Mouse (Mus musculus) neural tube, embryonic 10.5 days (tissue): ENCODE measurements around the gene Nfib.

ENCODE experiments used
- DNase-seq: peaks from one replicate; pipeline ENCODE4 v3.0.0-alpha.2; 2017; ENCODE audit warnings: low spot score; ENCODE audit errors: extremely low spot score

Nfib gene

GRCm38 (mm10) chr4:82516211-82516795, 189.2 kb downstream of the Nfib start:
- peak; percentile 6 for DNase-seq

- no peak for DNase-seq
Observed at GRCm38 (mm10) chr4:82514921-82515320, 190.6 kb downstream of the Nfib start.

DNA sequence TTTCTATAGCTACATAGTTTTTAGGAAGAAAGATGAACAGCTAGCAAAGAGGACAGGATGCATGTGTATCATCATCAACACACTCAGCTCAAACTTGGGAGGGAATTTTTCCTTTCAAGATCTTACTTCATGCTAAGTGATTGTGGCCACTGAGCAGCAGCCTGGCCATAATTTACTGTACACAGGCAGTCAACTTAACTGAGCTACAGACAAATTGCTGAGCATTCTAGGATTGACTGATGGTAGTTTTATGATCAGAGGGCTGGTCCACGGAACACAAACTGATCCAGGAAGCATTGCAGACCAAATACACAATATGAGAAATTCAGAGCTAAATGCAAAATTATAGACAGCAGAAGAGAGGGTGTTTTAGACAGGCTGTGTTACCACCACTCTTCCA, 191.2 kb downstream of the Nfib start:
- no peak for DNase-seq

GRCm38 (mm10) chr4:82513426-82513750, 192.2 kb downstream of the Nfib start:
- DNase-seq = no peak

GRCm38 (mm10) chr4:82512743-82513425, 192.7 kb downstream of the Nfib start:
- DNase-seq = peak; percentile 94

GRCm38 (mm10) chr4:82512335-82512734, 193.2 kb downstream of the Nfib start:
- peak; percentile 49 for DNase-seq

DNA sequence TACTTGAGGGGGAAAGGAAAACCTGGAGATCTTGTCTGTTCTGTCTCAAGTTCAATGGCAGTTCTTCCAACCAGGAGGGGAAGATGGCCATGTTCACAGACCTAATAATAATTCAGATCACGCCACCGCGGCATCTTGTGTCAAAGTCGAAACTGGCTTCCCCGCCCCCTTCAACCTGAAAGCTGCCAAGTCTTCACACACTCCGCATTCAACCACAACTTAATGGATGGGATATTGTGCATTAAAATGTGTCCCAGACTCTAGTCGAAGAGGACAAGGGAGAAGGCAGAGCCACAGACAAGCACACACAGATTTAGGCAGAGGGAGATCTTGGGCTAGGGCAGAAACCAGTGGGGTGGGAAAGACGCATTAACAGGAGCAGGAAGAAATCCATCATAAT, 194.0 kb downstream of the Nfib start:
- peak; percentile 71 for DNase-seq

- DNase-seq = peak; percentile 48
Observed at GRCm38 (mm10) chr4:82511001-82511513, 194.5 kb downstream of the Nfib start.

GRCm38 (mm10) chr4:82509771-82510170, 195.8 kb downstream of the Nfib start:
- DNase-seq = no peak

GRCm38 (mm10) chr4:82509166-82509767, 196.3 kb downstream of the Nfib start:
- DNase-seq = no peak

- peak; percentile 36 for DNase-seq
Observed at GRCm38 (mm10) chr4:82508281-82508687, 197.3 kb downstream of the Nfib start.

- peak; percentile 40 for DNase-seq
Observed at GRCm38 (mm10) chr4:82507541-82508280, 197.8 kb downstream of the Nfib start.

GRCm38 (mm10) chr4:82506731-82507331, 198.7 kb downstream of the Nfib start:
- no peak for DNase-seq

- DNase-seq = peak; percentile 81
Observed at GRCm38 (mm10) chr4:82506081-82506730, 199.3 kb downstream of the Nfib start.

DNA sequence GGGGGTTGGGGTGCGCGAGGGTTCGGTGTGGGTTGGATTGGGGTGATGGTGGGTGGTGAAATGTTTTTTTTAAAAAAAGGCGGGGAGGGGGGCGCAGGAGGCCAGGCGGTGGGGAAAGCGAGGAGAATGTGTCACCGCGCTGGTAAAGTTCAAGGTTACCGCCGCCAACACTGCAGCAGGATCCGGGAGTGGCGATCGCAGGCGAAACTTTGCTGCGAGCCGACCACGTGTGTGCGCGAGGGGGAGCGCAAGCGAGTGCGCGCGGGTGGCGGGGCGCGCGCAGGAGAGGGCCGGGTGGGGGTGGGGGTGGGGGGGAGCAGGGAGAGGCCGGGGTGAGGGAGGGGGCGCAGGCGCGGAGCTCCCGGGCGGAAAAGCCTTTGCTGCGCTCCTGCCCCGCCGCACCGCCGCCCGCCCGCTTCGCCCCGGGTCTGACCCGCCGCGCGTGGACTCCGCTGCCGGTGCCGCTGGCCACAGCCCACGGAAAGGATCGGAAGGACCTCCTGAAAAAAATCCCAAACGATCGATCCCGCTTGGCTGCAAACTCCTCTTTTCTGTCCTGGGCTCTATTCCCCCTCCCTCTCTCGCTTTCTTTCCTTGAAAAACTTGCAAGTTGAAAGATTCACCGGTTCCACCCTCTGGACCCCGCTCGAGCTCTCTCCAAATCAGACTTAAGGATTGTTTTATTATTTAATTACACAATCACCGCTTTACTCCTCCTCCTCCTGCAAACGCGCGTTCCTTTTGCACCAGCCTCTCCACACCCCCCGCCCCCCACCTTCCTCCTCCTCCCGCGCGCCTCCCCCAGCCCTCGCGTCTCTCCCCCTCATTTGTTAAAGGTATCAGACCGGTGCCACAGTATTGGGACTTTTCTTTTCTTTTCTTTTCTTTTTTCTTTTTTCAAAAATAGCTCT, 200.2 kb downstream of the Nfib start:
- peak; percentile 75 for DNase-seq

DNA sequence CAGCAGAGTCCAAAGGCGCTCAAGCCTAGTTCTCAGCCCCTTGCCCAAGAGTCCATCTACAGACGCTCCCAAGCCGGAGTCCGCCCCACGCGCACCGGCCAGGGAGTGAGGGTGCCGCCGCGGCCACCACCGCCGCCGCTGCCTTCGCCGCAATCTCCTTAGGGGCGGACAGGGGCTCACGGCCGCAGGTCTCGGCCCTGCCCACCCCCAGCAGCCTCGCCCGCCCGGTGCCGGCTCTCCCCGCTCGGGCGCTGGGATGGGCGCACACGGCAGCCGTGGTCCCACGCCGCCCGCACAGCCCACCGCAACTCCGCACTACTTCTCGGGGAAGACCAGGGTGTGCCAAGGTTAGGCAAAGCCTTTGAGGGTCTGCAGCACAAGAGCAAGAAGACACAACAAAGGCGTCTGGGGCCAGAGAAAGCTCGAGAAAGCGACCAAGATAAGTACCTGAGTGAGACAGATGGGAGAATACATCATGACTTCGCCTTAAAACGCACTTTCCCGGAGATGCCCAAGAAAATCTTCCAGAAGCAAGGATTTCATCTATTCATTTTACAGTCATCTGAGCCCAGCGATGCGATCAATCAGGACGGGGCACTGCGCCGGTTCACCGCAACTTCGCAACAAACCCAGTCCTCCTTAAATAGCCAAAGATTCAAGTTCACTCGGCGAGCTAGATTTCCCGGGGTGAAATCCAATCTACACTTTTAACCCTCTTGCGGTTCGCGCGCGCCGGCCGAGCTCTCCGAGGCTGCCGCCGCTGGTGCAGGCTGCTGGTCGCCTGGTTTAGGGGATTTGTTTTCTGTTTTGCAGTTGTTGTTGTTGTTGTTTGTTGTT, 201.0 kb downstream of the Nfib start:
- peak; percentile 83 for DNase-seq

- DNase-seq = no peak
Observed at GRCm38 (mm10) chr4:82504015-82504283, 201.6 kb downstream of the Nfib start.

DNA sequence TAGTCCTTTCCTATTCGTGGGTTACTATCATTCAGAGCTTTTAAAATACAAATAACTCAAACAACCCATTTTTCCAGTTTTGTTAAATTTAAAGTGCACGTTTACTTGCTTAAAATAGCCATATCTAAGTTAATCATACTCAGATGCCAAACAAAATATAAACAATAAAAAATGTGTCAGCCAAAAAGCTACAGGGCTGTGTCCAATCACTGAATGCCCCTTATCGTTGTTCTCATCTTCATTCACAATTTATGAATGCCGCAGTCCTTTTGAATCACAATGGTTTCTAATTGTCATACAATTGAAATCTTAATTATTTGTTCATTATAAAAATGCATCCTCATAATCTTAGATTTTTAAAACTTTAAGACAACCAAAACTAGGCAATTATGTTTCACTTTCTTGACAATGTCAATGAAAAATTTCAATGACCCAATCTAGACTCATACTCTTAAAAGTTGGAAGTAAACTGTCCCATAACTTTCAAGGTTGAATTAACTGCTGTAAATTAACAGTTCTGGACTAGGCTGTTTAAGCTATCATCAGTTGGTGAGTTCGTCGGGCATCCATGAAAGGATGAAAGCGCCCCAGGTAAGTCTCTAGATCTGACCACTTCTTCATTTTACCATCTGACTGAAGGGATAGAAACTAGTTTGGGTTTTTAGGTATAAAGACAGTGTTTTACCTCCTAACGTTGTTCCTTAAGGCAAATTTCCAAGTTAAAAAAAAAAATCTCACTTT, 202.1 kb downstream of the Nfib start:
- no peak for DNase-seq

- DNase-seq = no peak
Observed at GRCm38 (mm10) chr4:82502611-82503010, 202.9 kb downstream of the Nfib start.
